Mouse (Mus musculus) megakaryocyte-erythroid progenitor cell, adult 5-6 weeks (primary cell): ENCODE data around the gene Gm29609. TPM values are rescaled to one million over a fixed set of nuclear protein-coding genes. Genes with fewer than 3 reads are reported as not detected.

Experiments used
- ATAC-seq: replicated peaks from 2 replicates; pipeline ENCODE4 v1.8.0; 2016; ENCODE audit warnings: mild to moderate bottlenecking, inconsistent platforms; ENCODE audit not compliant: severe bottlenecking, poor library complexity, low FRiP score, low TSS enrichment
- total RNA-seq, 2 experiments: library from RNA; stranded (forward) in 1 of 2; stranded (reverse) in 1 of 2; fragments of 200-1000, 215-1000 nt in 1 of 2; fragments of >200 nt in 1 of 2; fragmentation: Nextera tagmentation in 1 of 2; gene quantifications; 2 replicates each; pipeline ENCODE4 v1.2.3; 2014 to 2017

Gm29609 gene
- total RNA-seq, 2 experiments from 2014 or later = 1.1 to 1.3 TPM

DNA sequence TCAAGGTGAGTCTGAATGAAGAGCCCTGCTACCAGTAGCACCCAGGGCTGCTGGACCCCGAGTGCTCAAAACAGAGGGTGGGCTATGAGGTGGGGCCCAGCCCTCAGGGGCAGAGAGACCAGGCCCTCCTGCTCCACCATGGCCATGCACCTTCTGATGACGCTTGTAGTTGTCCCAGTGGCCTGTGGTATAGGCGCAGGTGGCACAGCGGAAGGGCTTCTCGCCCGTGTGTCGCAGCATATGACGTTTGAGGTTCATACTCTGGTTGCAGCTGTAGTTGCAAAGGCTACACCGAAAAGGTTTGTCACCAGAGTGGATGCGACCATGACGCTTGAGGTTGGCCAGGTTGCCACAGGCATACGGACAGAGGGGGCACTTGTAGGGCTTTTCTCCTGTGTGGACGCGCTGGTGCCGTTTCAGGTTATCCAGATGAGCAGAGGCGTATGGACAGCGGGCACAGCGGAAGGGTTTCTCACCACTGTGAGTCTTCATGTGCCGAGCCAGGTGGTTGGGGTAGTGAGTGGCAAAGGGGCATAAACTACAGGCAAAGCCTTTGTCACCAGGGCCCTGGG is 19.7 kb upstream of the Gm29609 start:
- ATAC-seq = no peak

DNA sequence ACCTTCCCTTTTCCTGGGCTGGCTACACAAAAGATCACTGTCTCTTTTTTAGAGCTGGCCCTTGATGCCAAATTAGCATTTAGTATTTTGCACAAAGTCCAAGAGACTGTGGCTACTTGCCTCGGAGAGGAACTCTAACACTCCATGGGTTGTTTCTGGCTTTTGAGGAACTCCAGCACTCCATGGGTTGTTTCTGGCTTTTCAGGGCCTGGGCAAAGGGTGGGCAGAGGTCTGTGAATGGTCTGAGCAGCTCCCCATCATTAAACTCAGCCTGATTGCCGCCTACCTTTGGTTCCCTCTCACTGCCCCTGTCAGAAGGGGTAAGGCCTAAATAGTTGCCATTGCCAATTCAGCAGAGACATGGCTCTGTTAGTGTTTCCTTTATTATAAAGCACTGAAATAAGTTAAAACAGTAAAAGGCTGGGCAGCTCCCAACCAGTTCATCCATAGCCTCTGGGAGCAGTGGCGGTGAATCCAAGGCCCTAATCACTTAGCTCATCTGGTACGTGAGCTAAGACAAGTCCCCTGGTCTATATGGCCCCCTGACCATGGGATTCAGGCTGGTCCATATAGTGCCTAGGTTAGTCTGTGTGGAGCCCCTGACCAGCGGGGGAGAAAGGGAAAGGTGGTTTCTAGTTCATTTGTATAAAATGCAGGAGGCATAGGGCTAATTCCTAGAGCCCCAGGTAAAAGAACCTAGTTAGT is 19.1 kb upstream of the Gm29609 start:
- no peak for ATAC-seq

DNA sequence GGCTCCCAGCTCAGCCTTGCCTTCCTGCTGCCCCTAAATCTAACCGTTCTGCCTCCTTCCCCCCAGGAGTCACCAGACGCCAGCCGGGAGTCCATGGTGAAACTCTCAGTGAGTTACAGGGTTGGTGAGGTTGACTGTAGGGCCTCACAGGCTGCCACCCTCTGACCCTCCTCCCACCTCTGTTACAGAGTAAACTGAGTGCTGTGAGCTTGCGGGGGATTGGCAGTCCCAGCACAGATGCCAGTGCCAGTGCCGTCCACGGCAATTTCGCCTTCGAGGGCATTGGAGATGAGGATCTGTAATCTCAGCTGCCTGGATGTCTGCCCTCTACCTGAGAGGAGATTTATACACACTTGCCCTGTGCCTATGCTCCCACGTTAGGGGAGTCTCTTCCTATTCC is 18.5 kb upstream of the Gm29609 start:
- no peak for ATAC-seq

DNA sequence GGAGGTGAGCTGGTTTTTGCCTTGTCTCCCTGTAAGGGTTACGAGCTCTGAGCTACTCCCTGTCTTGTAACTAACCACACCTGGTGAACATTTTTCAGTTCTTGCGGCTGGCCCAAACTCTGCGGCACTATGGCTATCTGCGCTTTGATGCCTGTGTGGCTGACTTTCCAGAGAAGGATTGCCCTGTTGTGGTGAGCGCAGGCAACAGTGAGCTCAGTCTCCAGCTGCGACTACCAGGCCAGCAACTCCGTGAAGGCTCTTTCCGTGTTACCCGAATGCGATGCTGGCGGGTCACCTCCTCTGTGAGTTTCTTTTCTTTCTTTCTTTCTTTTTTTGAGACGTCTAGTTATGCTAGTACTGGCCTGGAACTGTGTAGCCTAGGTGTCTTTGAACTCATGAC is 17.4 kb upstream of the Gm29609 start:
- ATAC-seq = no peak

DNA sequence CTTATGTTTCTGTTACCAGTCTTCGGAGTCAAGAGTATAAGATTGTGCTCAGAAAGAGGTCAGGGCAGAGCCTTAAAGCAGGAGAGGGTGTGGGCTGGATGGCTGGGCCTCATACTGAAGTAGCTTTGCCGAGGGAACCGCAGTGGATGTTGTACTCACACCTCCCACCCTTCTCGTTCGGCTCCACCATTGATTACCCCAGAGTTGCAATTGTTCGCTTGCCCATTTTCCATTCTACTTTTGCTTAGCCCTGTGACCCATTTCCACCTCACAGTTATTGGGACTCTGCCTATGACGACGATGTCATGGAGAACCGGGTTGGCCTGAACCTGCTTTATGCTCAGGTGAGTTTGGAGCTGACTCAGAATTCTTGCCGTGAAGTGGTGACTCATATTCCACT is 16.5 kb upstream of the Gm29609 start:
- ATAC-seq = no peak

DNA sequence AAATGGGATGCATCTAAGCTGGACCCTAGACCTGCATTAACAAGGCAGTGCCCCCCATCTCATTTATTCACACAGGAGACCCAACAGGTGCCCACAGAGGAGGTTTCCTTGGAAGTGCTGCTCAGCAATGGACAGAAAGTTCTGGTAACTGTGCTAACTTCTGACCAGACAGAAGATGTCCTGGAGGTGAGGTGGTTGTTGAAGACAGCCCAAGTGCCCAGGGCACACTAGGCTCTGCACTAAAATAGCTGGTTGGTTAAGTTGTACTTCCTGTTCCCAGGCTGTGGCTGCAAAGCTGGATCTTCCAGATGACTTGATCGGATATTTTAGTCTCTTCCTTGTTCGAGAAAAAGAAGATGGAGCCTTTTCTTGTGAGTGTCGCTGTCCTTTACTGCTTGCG is 16.0 kb upstream of the Gm29609 start:
- no peak for ATAC-seq

DNA sequence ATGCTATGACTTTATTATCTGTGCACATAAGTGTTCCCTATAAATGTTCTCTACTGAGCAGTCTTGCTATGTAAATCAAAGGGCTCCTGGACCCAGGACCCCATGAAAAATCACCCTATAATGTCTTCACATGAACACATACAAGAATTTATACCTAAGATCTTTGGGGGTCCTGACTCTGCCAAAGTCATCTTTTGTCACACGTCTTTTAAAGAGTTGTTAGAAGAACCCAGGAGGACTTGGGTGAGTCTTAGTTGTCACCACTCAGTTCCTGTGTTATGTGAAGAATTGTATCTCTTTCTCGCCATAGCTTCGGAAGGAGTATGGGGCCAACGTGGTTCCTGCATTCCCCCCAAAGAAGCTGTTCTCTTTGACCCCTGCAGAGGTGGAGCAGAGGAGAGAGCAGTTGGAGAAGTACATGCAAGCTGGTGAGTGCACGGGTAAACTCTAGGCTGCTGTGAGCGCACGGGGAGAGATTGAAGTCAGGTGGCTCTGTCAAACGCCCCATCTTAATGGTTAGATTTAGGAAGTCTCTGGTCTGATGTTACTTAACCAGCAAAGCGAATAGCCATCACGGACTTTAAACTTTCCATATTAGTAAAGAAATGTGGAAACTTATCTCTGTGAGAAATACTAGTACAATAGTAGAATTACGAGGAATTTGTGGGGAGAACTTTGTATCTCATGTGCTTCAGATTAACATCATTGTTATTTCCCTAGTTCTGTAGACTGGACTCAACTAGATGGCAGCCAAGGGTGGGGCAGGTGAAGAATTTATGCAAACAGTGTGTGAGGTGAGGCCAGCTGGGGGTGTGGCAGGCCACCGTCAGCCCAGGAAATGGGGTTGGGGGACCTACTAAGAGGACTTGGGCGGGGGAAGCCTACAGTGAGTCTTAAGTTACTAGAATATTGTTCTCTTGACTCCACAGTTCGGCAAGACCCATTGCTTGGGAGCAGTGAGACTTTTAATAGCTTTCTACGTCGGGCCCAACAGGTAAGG is 15.1 kb upstream of the Gm29609 start:
- no peak for ATAC-seq

DNA sequence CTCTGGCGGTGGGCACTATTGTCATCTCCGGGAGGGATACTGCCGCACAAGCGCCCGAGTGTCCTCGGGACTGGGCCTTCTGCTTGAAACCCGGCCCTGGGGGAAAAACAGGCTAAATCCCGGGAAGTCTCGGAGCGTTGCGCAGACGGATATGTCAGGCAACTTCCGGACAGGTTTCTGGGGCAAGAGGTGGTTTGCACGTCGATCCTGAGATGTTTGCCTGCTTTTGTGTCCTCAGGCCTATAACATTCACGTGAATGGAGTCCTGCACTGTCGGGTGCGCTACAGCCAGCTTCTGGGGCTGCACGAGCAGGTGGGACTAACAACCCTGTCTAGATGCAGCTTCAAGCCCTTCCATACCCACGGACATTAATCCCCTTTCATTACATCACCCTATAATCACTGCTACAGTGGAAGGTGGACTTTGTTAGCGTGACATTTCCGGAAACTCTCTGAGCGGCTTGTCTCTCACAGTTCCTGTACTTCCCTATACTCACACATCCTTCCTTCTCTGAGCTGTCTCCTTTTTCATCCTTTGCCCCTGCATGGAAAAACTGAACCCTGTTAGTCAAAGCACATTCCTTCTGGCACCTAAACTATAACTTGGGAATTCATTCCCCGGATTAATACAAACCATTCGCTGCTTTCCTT is 14.0 kb upstream of the Gm29609 start:
- 0 out of 2 replicates have a peak, but pooled peaks have one; percentile 0 for ATAC-seq

DNA sequence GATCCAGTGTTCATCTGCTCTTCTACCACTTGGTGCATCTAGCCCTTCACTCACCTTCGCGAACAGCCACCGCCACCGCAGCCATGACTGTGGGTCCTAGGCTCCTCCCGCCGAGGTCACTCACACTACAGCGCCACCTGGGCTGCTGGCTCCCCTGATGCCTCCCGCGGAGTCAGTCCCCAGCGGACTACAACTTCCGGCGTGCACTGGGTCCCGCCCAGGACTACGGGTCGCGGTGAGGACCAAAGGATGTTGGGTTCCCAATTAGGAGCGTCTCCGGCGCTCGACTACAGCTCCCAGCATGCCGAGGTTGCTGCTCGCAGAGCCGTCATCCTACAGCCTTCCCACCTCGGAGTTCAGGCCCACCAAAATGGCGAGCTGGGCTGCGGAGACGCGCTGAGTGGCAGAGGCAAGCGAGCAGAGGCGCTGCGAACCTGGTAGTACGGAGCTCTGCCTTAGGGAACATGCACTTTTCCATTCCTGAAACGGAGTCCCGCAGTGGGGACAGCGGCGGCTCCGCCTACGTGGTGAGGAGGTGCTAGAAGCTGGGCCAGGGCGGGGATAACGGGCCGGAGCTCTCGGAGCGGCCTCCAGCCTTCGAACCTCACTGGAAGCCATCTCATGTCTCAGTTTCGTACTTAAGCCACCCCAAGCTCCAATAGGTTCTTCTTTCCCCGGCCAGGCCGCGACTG is 13.4 kb upstream of the Gm29609 start, which contains the start of the genes Snx17 and Eif2b4:
TSS of gene Snx17 (plus strand) at position 289 of the 692 bp plus-strand sequence.
TSS of gene Eif2b4 (minus strand) at position 492 of the 692 bp plus-strand sequence.
- ATAC-seq = peak; percentile 93

DNA sequence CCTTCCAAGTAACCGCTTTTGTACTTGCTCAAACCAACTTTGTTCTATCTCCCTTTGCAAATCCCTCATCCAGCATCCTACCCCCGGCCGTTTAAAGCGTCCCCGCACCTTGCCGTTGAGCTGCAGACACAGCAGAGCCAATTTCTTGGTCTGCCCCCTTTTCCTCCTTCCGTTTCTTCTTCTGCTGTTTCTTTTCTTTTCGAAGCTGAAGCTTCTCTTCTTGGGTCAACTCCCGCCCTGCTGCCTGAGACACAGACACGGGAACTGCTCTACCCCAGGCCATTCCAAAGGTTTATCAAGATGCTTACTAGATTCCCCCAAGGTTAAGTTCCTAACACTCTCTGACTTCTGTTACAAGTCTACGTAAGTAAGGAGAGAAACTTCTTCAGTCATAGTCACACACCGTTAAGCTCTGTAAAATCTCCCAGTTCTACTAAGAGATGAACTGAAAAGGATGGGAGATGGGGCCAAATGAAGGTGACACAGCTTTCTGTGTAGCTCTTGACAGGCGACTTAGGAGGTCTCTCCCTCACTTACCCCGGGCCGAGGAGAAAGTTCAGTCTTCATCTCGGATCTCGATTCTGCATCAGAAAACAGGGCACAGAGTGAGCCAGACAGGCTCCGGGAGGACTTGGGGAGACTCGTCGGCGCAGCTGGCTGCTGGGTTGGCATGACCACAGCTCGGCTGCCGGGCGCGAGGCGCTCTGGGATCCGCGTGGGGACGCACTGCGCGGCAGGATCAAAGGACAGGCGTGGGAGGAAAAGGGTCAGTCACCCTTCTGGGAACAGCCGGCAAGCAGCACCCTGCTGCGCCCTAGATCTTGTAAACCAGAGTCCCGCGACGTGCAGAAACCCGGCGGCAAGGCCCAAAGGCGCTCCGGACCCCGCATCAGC is 12.6 kb upstream of the Gm29609 start:
- peak; percentile 27 for ATAC-seq

DNA sequence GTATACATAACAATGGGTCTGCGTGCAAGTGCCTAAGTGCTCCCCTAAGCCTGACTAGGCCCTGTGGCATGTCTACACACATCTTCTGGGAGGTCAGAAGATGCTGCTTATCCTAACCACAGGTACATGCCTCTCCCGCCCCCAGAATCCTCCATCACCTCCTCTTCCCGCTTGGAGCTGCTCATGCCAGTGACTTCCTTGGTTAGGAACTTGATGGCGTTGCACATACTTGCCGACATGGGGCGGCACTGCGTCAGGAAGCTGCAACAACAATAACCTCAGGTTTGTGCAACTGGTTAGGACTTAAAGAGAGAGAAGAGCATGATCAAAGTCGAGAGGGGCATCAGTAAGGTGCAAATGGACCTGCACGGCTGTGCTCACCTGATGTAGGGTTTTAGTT is 10.5 kb upstream of the Gm29609 start:
- no peak for ATAC-seq

DNA sequence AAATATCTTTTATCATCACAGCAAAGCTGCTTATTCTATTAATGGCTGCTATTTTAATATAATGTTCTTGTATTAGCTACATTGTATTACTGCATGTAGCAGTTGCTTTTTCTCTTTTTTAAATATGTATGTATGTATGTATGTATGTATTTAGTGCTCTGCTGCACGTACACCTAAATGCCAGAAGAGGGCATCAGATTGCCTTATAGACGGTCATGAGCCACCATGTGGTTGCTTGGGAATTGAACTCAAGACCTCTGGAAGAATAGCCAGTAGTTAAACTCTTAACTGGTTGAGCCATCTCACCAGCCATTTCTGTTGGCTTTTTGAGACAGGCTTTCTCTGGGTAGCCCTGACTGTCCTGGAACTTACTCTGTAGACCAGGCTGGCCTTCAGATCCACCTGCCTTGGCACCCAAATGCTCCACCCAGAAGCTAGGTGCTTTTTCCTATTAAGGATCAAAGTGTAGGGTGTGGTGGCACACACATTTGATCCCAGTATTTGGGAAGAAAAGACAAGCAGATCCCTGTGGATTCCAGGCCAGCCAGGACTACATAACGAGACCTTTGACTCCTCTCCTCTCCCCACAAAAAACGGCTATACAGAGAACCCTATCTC is 8.6 kb upstream of the Gm29609 start:
- ATAC-seq = no peak

DNA sequence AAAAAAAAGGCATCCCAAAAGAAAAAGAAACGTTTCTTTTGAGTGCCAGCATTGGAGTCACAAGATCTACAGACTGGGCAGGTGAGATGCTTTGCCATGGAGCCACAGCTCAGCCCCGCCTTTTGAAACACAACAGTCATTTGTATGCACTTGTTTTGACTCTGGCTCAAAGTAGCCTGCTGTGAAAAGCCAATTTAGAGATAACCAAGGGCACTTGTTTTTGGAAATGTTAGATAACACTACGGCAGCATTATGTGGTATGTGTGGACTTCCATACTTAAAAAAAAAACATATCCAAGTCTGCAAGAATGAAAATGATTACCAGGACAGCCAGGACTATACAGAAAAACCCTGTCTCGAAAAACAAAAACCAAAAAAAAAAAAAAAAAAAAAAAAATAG is 4.0 kb upstream of the Gm29609 start:
- peak; percentile 59 for ATAC-seq

DNA sequence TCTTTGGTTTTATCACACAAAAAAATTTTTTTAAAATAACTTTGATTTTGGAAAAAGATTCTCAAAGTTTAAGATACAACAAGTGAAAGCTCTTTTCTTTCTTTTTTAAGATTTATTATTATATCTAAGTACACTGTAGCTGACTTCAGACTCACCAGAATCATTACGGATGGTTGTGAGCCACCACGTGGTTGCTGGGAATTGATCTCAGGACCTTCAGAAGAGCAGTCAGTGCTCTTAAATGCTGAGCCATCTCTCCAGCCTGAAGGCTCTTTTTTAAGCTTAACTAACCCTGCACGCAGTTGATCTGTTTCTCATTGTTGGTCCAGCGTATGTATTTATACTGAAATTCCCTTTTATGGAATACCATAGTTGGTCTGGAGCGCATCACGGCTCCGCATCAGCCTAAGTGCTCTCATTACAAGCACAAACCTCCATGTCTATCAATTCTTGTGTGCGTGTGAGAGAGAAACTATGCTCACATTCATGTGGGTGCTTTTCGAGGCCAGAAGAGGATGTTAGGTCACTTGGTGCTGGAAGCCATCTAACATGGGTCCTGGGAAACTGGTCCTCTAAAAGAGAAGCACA is 1.6 kb upstream of the Gm29609 start:
- ATAC-seq = no peak

DNA sequence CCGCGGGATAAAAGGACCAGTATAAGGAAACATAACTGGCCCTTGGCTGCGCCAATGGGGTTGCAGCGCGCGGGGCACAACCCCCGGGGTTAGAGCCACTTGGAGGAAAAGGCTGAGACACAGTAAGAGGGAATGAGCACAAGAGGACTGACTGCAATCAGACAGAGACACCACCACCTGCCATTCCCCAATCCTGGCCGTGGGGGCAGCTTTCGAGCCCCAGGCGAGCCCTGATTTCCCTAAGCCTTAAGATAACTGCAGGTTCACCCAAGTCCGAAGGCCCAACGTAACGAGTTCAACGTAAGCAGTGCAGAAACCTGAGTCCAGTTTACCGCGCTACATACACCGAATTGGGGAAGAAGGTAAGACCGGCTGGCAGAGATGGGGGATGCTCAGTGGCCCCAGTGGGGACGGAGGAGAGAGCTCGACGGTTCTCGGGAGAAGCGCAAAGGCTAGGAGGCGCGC is 378 bp downstream of the Gm29609 start:
- ATAC-seq = peak; percentile 55

DNA sequence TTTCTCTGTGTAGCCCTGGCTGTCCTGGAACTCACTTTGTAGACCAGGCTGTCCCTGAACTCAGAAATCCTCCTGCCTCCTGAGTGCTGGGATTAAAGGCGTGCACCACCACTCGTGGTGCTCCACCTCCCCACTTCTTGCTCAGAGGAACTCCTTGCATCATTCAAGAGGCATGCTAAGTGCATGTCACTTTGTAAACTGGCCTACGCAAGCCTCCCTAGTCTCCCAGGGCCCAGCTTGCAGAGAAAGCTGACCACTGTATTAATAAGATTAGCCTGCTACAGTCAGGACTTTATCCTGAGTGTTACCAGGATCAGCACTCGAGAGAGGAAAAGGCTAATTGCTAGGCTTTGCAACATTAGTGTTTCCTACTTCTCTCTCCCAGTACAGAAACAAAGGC is 11.1 kb downstream of the Gm29609 start:
- ATAC-seq = no peak

DNA sequence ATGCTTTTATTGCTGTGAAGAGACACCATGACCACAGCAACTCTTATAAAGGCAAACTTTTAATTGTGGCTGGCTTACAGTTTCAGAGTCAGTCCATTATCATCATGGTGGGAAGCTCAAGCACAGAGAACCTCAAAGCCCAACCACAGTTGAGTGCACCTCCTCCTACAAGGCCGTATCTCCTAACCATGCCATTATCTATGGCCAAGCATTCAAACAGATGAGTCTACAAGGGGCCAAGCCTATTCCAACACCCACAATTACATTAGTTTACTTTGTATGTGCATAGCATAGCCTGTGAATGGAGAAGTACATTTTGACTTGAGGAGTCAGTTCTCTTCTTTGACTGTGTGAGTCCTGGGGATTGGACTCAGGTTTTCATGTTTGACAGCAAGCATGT is 14.8 kb downstream of the Gm29609 start:
- peak; percentile 79; the same call in 1 of the 2 replicates for ATAC-seq
